Mouse (Mus musculus) liver, embryonic 11.5 days (tissue): ENCODE results near the gene Shisa5. TPM values are rescaled to one million over a fixed set of nuclear protein-coding genes. Genes with fewer than 3 reads are reported as not detected.
A peak's percentile ranks its signal among the peaks of the same experiment; 100 is the strongest.

ENCODE experiments used
- ATAC-seq: fragments of 200-750 bp; cut with Nextera tagmentation; replicated peaks from 2 replicates; pipeline ENCODE4 v1.8.0; 2017; ENCODE audit warnings: moderate number of reproducible peaks, mild to moderate bottlenecking, moderate TSS enrichment, moderate library complexity; ENCODE audit not compliant: low FRiP score
- DNase-seq: peaks from one replicate; pipeline ENCODE4 v3.0.0-alpha.2; 2017; ENCODE audit warnings: low spot score
- H3K27ac ChIP-seq: fragments of 300-500 bp; sonication (generic); 2 replicates; pipeline ENCODE4 v1.5.1; 2014; ENCODE audit warnings: mild to moderate bottlenecking, low read depth, low read length, control low read depth
- H3K27me3 ChIP-seq: fragments of 300-500 bp; sonication (generic); replicated peaks from 2 replicates; pipeline ENCODE4 v1.6.1; 2014; ENCODE audit warnings: low read length, mixed read lengths; ENCODE audit not compliant: control insufficient read depth, insufficient read depth
- H3K36me3 ChIP-seq: fragments of 300-500 bp; sonication (generic); 2 replicates; pipeline ENCODE4 v1.6.1; 2014; ENCODE audit warnings: mild to moderate bottlenecking, low read length, moderate library complexity, mixed read lengths; ENCODE audit not compliant: control insufficient read depth, insufficient read depth
- H3K4me1 ChIP-seq: fragments of 300-500 bp; sonication (generic); replicated peaks from 2 replicates; pipeline ENCODE4 v1.6.1; 2014; ENCODE audit warnings: low read length, mixed read lengths; ENCODE audit not compliant: control insufficient read depth, insufficient read depth
- H3K4me2 ChIP-seq: fragments of 300-500 bp; sonication (generic); 2 replicates; pipeline ENCODE4 v1.6.1; 2014; ENCODE audit warnings: mild to moderate bottlenecking, control low read depth, moderate library complexity
- H3K4me3 ChIP-seq: fragments of 300-500 bp; sonication (generic); 2 replicates; pipeline ENCODE4 v1.5.1; 2014; ENCODE audit warnings: low read depth, low read length, control low read depth
- H3K9ac ChIP-seq: fragments of 300-500 bp; sonication (generic); 2 replicates; pipeline ENCODE4 v1.6.1; 2014; ENCODE audit warnings: low read depth, low read length, control low read depth
- H3K9me3 ChIP-seq: fragments of 300-500 bp; sonication (generic); 2 replicates; pipeline ENCODE4 v1.6.1; 2016; ENCODE audit warnings: low read length, inconsistent platforms, mixed read lengths; ENCODE audit not compliant: control insufficient read depth
- WGBS: fragments of 180-500 bp; shearing (Covaris S2); extraction: QIAGEN DNeasy Blood & Tissue Kit; methylation state at CpG from one replicate; pipeline ENCODE4 v1.1.7; 2014; 5-methylcytosine and 5-hydroxymethylcytosine counted together
- polyA plus RNA-seq: library from polyadenylated mRNA; unstranded; fragments of >200 nt; fragmentation: Nextera tagmentation; extraction: Ambion mirVana; gene quantifications from 2 replicates; pipeline ENCODE4 v1.2.1, GENCODE M21; 2014

Gene Shisa5
- polyA plus RNA-seq, 1 experiment from 2014 or later, result 33.7 TPM

DNA sequence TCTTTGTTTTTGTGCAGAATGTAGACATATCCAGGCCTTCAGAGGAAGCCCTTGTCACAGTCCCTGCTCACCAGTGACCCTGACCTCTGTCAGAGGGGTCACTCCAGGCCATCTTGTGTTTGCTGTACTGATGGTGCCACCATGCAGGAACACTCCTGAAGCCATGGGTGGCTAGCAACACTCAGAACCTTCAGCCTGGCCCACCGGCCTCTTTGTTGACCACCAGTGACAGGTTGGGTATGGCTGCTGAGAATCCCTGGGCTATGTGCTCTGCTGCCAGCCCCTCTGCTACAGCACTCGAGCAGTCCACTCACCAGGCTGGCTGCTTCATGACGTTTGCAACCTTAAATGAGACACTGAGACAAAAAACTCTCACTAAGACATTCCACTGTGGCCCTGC is 8.1 kb upstream of the Shisa5 start:
- H3K4me1 ChIP-seq, result no peaks in the 10 kb centered on the region; the same call in 1 of the 2 replicates
- H3K27ac ChIP-seq, result no peak overlapping the region
- 76% methylated on average over 3 of the region's 3 CpGs for WGBS
- no peak overlapping the region for H3K4me3 ChIP-seq
- no peak overlapping the region for H3K4me2 ChIP-seq
- no peak overlapping the region for H3K9ac ChIP-seq
- H3K36me3 ChIP-seq, result no peaks in the 10 kb centered on the region
- DNase-seq (no peak), ATAC-seq (no peak)
- H3K9me3 ChIP-seq, result no peaks in the 10 kb centered on the region
- H3K27me3 ChIP-seq, result no peaks in the 10 kb centered on the region

DNA sequence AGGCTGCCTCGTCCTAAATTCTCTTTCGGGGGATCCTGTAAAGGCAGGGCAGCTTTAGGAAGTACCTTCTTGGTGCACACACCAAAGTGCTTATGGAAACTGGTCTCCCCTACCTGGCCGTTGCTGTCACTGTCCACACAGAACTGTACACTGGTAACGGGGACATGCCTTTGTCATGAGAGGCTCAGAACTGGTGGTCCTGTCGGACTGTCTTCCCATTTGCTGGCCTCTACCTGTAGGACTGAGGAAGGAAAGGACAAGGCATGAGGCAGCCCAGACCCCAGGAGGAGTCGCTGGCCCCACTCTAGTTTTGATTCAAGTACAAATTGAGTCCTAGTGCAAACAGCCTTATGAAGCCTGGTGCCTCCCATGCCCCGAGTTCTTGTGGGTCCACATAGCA is 7.4 kb upstream of the Shisa5 start:
- no peaks in the 10 kb centered on the region for H3K36me3 ChIP-seq
- H3K27ac ChIP-seq, result no peak overlapping the region
- ATAC-seq (no peak), DNase-seq (no peak)
- no peak overlapping the region for H3K4me2 ChIP-seq
- no peaks in the 10 kb centered on the region for H3K27me3 ChIP-seq
- no peaks in the 10 kb centered on the region; the same call in 1 of the 2 replicates for H3K4me1 ChIP-seq
- H3K4me3 ChIP-seq, result no peak overlapping the region
- H3K9ac ChIP-seq, result no peak overlapping the region
- WGBS, result 84% methylated on average over 7 of the region's 7 CpGs
- no peaks in the 10 kb centered on the region for H3K9me3 ChIP-seq

GRCm38 (mm10) chr9:109031686-109032085 is 6.7 kb upstream of the Shisa5 start:
- ATAC-seq (no peak), DNase-seq (no peak)
- H3K27me3 ChIP-seq, result no peaks in the 10 kb centered on the region
- no peaks in the 10 kb centered on the region for H3K9me3 ChIP-seq
- no peak overlapping the region for H3K27ac ChIP-seq
- H3K36me3 ChIP-seq, result no peaks in the 10 kb centered on the region
- 82% methylated on average over 8 of the region's 8 CpGs for WGBS
- H3K9ac ChIP-seq, result no peak overlapping the region
- no peak overlapping the region for H3K4me2 ChIP-seq
- no peaks in the 10 kb centered on the region; the same call in 1 of the 2 replicates for H3K4me1 ChIP-seq
- no peak overlapping the region for H3K4me3 ChIP-seq

GRCm38 (mm10) chr9:109032435-109032834 is 5.9 kb upstream of the Shisa5 start:
- Histone ChIP-seq H3K9ac (no peak overlapping the region), H3K4me3 (no peak overlapping the region), H3K4me1 (no peaks in the 10 kb centered on the region; the same call in 1 of the 2 replicates), H3K9me3 (no peaks in the 10 kb centered on the region), H3K27ac (no peak overlapping the region), H3K27me3 (no peaks in the 10 kb centered on the region), H3K4me2 (no peak overlapping the region), H3K36me3 (no peaks in the 10 kb centered on the region)
- WGBS, result 65% methylated on average over 6 of the region's 6 CpGs
- ATAC-seq, result peak; percentile 71; the same call in 1 of the 2 replicates
- DNase-seq, result no peak

- H3K36me3 ChIP-seq, result no peaks in the 10 kb centered on the region
- H3K4me1 ChIP-seq, result peaks cover 17% of the 10 kb centered on the region
- DNase-seq (no peak), ATAC-seq (peak; percentile 50)
- peak overlapping the region; percentile 93 for H3K4me2 ChIP-seq
- WGBS, result 18% methylated on average over 8 of the region's 8 CpGs
- peak overlapping the region; percentile 70 for H3K9ac ChIP-seq
- no peak overlapping the region for H3K27ac ChIP-seq
- H3K9me3 ChIP-seq, result no peaks in the 10 kb centered on the region
- H3K27me3 ChIP-seq, result no peaks in the 10 kb centered on the region
- H3K4me3 ChIP-seq, result peak overlapping the region; percentile 72
These were observed 568 bp downstream of the Shisa5 start for GRCm38 (mm10) chr9:109038901-109039364.

GRCm38 (mm10) chr9:109039681-109040080 is 1.3 kb downstream of the Shisa5 start:
- no peak overlapping the region for H3K27ac ChIP-seq
- peaks cover 17% of the 10 kb centered on the region for H3K4me1 ChIP-seq
- H3K4me2 ChIP-seq, result peak overlapping the region; percentile 93
- H3K36me3 ChIP-seq, result no peaks in the 10 kb centered on the region
- ATAC-seq (no peak), DNase-seq (no peak)
- 75% methylated on average over 4 of the region's 4 CpGs for WGBS
- H3K4me3 ChIP-seq, result no peak overlapping the region
- no peak overlapping the region for H3K9ac ChIP-seq
- no peaks in the 10 kb centered on the region for H3K27me3 ChIP-seq
- no peaks in the 10 kb centered on the region for H3K9me3 ChIP-seq

DNA sequence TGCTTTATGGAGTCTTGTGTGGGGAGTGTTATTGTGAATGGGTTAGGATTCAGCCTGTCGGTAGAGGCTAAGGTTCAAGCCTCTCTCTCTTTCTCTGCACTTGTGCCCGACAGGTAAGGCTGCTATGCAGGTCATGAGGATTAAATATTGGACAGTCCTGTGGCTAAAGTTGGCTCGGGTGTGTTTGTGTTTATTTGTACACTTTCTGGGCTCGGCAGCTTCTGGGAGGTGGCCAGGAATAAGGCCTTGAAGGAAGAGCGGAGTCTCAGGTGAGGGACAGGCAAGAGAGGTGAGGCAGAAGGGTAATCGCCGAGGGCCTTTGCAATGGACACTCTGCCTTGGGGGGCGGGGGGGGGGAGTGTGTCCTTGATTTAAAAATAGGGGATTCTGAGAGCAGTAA is 1.9 kb downstream of the Shisa5 start:
- no peak for ATAC-seq
- H3K4me3 ChIP-seq, result no peak overlapping the region
- H3K9me3 ChIP-seq, result no peaks in the 10 kb centered on the region
- H3K4me1 ChIP-seq, result peaks cover 17% of the 10 kb centered on the region
- H3K36me3 ChIP-seq, result no peaks in the 10 kb centered on the region
- DNase-seq, result no peak
- H3K27ac ChIP-seq, result no peak overlapping the region
- 83% methylated on average over 8 of the region's 8 CpGs for WGBS
- no peaks in the 10 kb centered on the region for H3K27me3 ChIP-seq
- no peak overlapping the region for H3K9ac ChIP-seq
- no peak overlapping the region for H3K4me2 ChIP-seq

DNA sequence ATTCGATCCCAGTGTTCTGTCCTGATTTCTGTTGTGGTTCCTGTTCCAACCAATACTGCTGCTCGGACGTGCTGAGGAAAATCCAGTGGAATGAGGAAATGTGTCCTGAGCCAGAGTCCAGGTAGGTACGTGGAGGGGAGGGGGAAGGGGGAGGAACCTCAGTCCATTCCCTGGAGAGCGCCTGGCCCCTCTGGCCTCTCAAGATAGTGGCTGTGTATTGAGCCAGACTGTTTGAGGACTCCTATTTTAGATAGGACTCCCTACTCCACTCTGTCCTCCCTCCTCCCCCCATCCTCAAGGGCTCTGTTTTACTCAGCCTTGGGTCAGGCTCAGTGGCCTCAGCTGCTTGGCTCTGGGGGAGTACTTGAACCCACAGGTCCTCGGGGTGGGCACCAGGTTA is 2.5 kb downstream of the Shisa5 start:
- Histone ChIP-seq H3K4me1 (peaks cover 17% of the 10 kb centered on the region), H3K27me3 (no peaks in the 10 kb centered on the region), H3K27ac (no peak overlapping the region), H3K4me2 (no peak overlapping the region), H3K36me3 (no peaks in the 10 kb centered on the region), H3K9ac (no peak overlapping the region), H3K4me3 (no peak overlapping the region), H3K9me3 (no peaks in the 10 kb centered on the region)
- WGBS, result 42% methylated on average over 6 of the region's 6 CpGs
- ATAC-seq (peak; percentile 43; the same call in 1 of the 2 replicates), DNase-seq (no peak)

DNA sequence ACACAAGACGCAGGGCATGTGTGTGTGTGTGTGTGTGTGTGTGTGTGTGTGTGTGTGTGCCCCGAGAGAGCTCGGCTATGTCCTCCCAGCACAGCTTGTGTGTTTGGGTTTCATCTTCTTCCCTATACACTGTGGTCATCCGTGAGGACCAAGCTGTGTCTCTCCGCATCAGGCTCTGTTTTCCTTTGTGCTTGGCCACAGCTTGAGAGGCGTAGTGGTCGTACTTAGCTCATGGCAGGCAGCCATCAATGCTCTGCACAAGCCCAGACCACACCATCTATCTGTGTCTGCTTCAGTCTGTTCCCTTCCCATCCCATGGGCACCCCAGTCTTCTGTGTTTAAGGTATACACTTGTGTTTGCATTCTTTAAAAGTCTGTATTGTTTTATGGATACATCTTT is 3.0 kb downstream of the Shisa5 start:
- WGBS, result 80% methylated on average over 7 of the region's 7 CpGs
- Histone ChIP-seq H3K9me3 (no peaks in the 10 kb centered on the region), H3K4me1 (peaks cover 17% of the 10 kb centered on the region), H3K36me3 (no peaks in the 10 kb centered on the region), H3K27ac (no peak overlapping the region), H3K4me3 (no peak overlapping the region), H3K9ac (no peak overlapping the region), H3K4me2 (no peak overlapping the region), H3K27me3 (no peaks in the 10 kb centered on the region)
- ATAC-seq, result no peak
- DNase-seq, result no peak
